Mouse (Mus musculus): ENCODE data around the gene Mmp9. TPM values are rescaled to one million over a fixed set of nuclear protein-coding genes. Genes with fewer than 3 reads are reported as not detected.

Gene Mmp9
- total RNA-seq (2015) = 326 and 367 TPM in 2 replicates
- total RNA-seq (2017) = 217 and 317 TPM in 2 replicates

- no peak for ATAC-seq (ENCODE audit: poor library complexity, severe bottlenecking)
Measured at GRCm38 (mm10) chr2:164940140-164940830, at the start of gene Mmp9. TSS of gene Mmp9 (plus strand) at chr2:164940780.

GRCm38 (mm10) chr2:164891056-164891834 is 49.3 kb upstream of the Mmp9 start:
- no peak for ATAC-seq (ENCODE audit: poor library complexity, severe bottlenecking)

GRCm38 (mm10) chr2:164891908-164892695 is 48.5 kb upstream of the Mmp9 start:
- ATAC-seq (ENCODE audit: poor library complexity, severe bottlenecking) = no peak

- no peak for ATAC-seq (ENCODE audit: poor library complexity, severe bottlenecking)
Measured at GRCm38 (mm10) chr2:164892696-164893216, 47.8 kb upstream of the Mmp9 start.

- no peak for ATAC-seq (ENCODE audit: poor library complexity, severe bottlenecking)
Measured at GRCm38 (mm10) chr2:164894048-164894447, 46.5 kb upstream of the Mmp9 start.

- no peak for ATAC-seq (ENCODE audit: poor library complexity, severe bottlenecking)
Measured at GRCm38 (mm10) chr2:164894644-164895043, 45.9 kb upstream of the Mmp9 start.

GRCm38 (mm10) chr2:164895885-164896284 is 44.7 kb upstream of the Mmp9 start:
- no peak for ATAC-seq (ENCODE audit: poor library complexity, severe bottlenecking)

- ATAC-seq (ENCODE audit: poor library complexity, severe bottlenecking) = no peak
Measured at GRCm38 (mm10) chr2:164898008-164898407, 42.6 kb upstream of the Mmp9 start.

GRCm38 (mm10) chr2:164899034-164899433 is 41.5 kb upstream of the Mmp9 start:
- ATAC-seq (ENCODE audit: poor library complexity, severe bottlenecking) = no peak

GRCm38 (mm10) chr2:164899723-164900459 is 40.7 kb upstream of the Mmp9 start:
- peak; percentile 55 for ATAC-seq (ENCODE audit: poor library complexity, severe bottlenecking)

- no peak for ATAC-seq (ENCODE audit: poor library complexity, severe bottlenecking)
Measured at GRCm38 (mm10) chr2:164901380-164901779, 39.2 kb upstream of the Mmp9 start.

- no peak for ATAC-seq (ENCODE audit: poor library complexity, severe bottlenecking)
Measured at GRCm38 (mm10) chr2:164903496-164903895, 37.1 kb upstream of the Mmp9 start.

- no peak for ATAC-seq (ENCODE audit: poor library complexity, severe bottlenecking)
Measured at GRCm38 (mm10) chr2:164906071-164906470, 34.5 kb upstream of the Mmp9 start.

- no peak for ATAC-seq (ENCODE audit: poor library complexity, severe bottlenecking)
Measured at GRCm38 (mm10) chr2:164907511-164907910, 33.1 kb upstream of the Mmp9 start.

- ATAC-seq (ENCODE audit: poor library complexity, severe bottlenecking) = no peak
Measured at GRCm38 (mm10) chr2:164908011-164908410, 32.6 kb upstream of the Mmp9 start.

GRCm38 (mm10) chr2:164909100-164909499 is 31.5 kb upstream of the Mmp9 start:
- no peak for ATAC-seq (ENCODE audit: poor library complexity, severe bottlenecking)

GRCm38 (mm10) chr2:164909542-164909941 is 31.0 kb upstream of the Mmp9 start:
- peak; percentile 36 for ATAC-seq (ENCODE audit: poor library complexity, severe bottlenecking)

- no peak for ATAC-seq (ENCODE audit: poor library complexity, severe bottlenecking)
Measured at GRCm38 (mm10) chr2:164910360-164911061, 30.1 kb upstream of the Mmp9 start.

GRCm38 (mm10) chr2:164911086-164912048 is 29.2 kb upstream of the Mmp9 start, which contains the start of gene Zfp335:
TSS of gene Zfp335 (minus strand) at chr2:164911757.
- ATAC-seq (ENCODE audit: poor library complexity, severe bottlenecking) = peak; percentile 79
